Mouse (Mus musculus) embryo, embryonic 11 days (tissue): Measurements from ENCODE around the gene Bcl7c.
"Not testable (repeated sequence)": the region's sequence is repeated elsewhere in the genome, so short reads cannot be mapped to it uniquely, and the experiment has no call there.

Source experiments
- DNase-seq: peaks from one replicate; pipeline ENCODE4 v3.0.0-alpha.2; 2015

Bcl7c gene

GRCm38 (mm10) chr7:127714816-127715215 is 6.1 kb upstream of the Bcl7c start:
- DNase-seq, result no peak

- DNase-seq, result peak; percentile 92
Measured at GRCm38 (mm10) chr7:127712461-127713385, 4.0 kb upstream of the Bcl7c start, which contains the start of gene Ctf1. TSS of gene Ctf1 (plus strand) at chr7:127712736.

DNA sequence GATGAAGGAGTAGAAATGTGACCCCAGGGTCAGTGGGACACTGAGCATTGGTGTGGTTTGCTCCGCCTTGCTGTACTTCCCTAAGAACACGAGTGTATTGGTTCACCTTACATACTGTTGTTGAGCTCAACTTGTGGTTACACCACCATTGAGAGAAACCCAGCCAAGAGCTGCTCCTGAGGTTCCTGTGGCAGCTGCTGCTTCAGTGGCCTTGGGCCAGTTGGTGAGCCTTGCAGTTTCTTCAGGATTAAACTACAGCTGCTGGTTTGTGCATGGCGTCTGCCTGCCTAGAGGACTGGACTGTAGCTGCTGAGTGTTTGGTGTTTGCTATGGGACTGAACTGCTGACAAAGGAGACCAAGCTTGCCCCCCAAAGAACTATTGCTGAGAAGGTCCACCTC is 2.7 kb upstream of the Bcl7c start:
- no peak for DNase-seq

- no peak for DNase-seq
Measured at GRCm38 (mm10) chr7:127711031-127711430, 2.3 kb upstream of the Bcl7c start.

GRCm38 (mm10) chr7:127709261-127709979 is 687 bp upstream of the Bcl7c start:
- DNase-seq, result no peak

DNA sequence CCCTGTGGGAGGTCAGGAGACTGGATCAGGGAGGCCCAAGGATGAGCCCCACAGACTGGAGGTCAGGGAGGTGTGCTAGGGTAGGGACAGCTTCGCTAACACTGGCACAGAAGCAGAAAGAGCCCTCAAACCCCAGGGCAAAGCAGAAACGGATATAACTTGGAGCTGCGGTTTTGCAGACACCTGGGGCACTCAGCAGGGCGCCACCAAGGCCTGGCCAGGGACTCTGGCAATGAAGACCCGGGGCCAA is 851 bp downstream of the Bcl7c start:
- no peak for DNase-seq

DNA sequence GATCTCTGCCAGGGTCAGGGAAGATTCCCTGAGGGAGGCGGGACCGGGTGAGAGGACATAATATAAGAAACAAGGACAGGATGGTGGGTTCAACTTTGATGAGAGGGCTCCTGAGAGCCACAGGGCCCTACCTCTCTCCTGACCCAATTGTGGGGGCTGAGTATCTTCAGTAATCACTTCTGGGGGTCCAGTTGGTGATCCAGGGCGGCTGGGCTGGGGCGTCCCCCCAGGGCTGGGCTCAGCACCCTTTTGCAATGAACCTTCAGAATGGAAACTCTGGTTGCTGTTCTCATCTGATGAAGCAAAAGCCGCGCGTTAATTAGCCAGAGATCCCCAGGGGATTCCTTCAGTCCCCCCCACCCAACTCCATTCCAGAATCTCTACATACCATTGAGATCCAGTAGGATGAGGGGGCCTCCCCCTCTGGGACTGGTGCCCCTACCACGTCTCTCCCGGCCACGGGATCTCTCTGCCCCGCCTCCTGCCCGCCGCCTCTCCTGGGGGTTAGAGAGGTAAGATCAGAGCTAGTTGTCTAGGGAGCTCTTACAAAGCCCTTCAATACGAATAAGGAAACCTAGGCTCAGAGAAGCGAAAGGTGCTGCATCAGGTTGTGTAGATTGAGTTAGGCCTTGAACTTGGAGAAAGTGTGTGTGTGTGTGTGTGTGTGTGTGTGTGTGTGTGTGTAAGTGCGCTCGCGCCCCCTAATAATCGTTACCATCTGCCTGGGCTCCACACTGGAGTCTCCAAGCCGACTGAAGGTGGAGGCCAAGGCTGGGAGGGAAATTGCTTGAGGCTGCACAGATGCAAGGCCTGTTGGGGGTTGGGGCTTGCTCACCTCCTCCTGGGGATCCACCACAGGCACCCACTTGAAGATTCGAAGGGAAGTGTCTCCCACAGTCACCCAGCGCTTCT is 1.4 kb downstream of the Bcl7c start:
- DNase-seq, result peak; percentile 77

DNA sequence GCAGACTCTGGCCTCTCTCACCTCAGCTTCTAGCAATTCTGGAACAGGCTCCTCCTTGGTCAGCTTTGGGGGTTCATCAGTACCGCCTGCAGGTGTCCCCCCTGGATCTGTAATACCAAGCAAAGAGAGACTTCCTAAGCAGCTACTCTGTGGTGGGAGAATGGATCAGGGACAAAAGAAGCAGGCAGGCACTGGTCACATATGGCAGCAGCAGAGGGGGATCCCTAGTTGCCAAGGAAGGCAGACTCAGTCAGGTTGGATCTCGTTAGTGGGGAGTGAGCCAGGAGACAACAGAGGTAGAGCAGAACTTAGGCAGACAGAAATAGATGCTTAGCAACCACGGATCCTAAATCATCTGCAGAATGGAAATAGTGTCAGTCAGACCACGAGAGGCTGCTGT is 3.0 kb downstream of the Bcl7c start:
- no peak for DNase-seq

DNA sequence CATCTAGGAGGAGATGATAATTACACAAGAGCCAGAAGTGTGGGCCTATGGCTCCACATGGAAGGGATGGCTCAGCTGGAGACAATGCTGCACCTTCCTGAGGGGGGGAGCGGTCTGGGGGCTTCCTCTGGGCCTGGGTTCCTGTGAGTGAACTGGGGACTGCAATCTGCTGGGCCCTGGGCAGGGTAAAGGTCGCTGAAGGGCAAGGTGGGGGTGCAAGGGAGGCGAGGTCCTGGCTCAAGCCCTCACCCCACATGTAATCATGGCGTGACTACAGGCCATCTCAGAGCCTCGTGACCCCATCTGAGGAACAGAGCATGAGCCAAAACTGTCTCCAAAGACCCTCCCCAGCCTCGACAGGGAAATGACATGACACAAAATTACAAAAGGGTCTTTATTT is 4.1 kb downstream of the Bcl7c start:
- DNase-seq, result no peak

- no peak for DNase-seq
Measured at GRCm38 (mm10) chr7:127703561-127704178, 5.1 kb downstream of the Bcl7c start.

GRCm38 (mm10) chr7:127700712-127701331 is 7.9 kb downstream of the Bcl7c start:
- no peak for DNase-seq

DNA sequence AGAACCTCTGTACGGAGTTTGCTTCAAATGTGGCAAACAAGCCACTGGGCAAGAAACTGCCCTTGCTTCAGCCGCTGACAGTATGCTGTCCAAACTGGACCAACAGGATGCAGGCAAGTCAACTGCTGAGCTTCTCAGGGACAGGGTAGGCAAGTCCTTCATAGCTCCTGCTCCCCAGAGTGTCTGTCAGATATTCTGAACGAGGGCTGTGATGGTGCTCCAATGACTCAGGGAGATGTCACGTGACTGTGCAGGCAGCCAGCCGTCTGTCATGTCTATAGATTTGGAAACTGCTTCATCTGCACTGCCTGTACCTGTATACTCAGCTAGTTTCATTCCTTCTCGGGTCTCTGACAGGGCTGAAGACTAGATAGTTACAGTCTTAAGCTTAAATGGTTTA is 9.7 kb downstream of the Bcl7c start:
- no peak for DNase-seq

DNA sequence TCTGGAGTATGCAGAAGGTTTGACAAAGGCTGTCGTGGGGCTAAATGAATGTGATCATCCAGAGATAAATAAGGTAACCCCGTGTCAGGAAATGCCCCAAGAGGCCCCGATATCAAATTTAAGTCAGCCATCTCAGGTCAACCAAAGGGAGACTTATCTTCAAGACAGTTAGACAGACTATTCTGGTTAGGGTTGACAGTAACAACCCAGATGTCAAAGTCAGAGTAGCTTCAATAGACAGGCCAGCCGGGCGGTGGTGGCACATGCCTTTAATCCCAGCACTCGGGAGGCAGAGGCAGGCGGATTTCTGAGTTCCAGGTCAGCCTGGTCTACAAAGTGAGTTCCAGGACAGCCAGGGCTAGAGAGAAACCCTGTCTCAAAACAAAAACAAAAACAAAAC is 15.0 kb downstream of the Bcl7c start:
- not testable (repeated sequence) for DNase-seq

DNA sequence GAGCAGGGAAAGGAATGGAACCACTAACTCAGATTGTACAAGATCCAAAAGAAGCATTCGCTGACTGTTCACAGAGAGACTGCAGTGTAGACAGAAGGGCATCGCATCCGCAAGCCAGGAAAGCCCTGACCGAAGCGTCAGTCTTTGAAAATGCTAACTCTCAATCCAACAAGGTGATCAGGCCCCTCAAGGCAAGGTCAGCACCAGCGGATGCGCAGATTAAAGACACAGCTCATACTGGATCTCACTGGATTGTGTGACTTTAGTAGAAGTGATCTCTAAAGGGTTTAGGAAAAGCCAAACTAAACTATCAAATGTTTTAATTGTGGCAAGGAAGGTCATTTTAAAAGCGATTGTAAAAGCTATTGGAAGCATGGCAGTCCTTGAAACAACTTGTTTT is 15.4 kb downstream of the Bcl7c start:
- DNase-seq, result no peak

GRCm38 (mm10) chr7:127691221-127691989 is 17.3 kb downstream of the Bcl7c start:
- peak; percentile 74 for DNase-seq

DNA sequence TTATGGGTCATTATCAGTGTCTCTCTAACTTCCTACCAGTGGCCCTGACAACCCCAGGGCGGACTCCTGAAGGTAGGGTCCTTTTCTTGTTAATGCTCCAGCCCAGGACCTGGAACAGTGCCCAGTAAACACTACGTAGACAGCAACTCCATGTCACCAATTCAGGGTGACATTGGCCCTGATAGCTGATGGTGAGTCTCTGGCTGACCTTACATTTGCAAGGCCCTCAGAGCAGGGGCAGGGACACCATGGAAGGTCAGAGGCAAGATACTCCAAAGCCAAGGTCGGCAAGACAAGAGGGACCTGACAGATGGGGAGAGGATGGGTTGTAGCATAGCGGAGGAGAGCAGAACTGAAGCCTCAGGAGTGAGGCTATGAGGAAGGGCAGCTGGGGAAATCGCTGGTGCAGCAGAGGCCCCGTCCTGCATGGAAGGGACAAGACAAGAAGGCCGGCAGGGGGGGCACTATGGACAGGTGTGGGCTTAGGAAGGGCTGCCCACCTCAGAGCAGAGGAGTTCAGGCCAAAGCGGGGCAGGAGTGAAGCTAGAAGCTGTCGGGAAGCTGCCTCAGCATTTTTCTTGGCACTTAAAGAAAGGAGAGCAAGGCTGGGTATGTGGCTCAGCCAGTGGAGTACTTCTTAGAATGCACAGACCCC is 19.0 kb downstream of the Bcl7c start:
- no peak for DNase-seq

DNA sequence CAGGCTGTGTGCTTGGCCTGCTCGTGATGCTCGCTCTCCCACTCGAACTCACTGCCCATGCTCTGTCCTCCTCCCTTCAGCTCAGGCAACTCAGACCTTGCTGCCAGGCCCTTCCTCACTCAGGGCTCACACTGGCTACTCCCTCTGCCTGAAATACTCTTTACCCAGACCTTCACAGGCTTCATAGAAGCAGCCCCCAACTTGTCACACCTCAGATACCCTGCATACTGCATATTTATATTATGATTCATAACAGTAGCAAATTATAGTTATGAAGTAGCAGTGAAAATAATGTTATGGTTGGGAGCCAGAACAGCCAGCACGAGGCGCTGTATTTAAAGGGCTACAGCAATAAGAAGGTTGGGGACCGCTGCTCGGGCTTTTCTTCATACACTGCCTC is 19.8 kb downstream of the Bcl7c start:
- DNase-seq, result no peak

- DNase-seq, result no peak
Measured at GRCm38 (mm10) chr7:127686740-127687449, 21.8 kb downstream of the Bcl7c start.

DNA sequence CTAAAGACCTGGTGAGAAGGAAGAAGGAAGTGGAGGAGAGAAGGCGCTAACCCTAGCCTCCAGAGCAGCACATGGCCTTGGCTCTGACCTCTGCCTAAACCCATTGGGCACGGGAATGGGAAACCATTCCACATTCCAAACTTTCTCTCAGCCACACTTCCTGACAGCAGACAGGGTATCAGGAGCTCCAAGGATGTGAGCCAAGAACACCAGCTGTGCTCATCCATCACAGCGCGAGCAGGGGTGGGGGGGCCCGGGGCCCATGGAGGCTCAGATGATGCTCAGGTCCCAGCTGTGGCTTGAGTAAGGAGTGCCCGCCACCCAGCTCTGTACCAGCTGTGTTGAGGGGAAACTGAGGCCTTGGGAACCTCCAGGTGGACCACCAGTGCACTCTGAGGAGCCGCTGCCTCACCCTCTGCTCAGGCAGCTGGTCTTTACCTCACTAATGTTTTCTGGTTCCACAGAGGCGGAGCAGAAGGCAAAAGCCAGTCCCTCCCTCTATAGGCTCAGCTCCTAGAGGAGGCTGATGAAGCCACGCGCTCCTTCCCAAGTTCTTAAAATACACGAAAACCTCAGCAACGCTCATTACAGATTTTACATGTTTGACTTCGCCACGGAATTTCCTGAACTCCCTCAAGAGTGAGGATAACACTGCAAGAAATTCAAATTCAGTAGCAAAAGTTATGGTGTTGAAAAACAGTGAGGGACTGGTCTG is 23.3 kb downstream of the Bcl7c start:
- no peak for DNase-seq
